Mouse (Mus musculus): ENCODE measurements around the gene Ap1m2. TPM values are rescaled to one million over a fixed set of nuclear protein-coding genes. Genes with fewer than 3 reads are reported as not detected.
"Not testable (repeated sequence)": the region's sequence is repeated elsewhere in the genome, so short reads cannot be mapped to it uniquely, and the experiment has no call there.

Ap1m2 gene
- polyA plus RNA-seq, 1 experiment = not detected

DNA sequence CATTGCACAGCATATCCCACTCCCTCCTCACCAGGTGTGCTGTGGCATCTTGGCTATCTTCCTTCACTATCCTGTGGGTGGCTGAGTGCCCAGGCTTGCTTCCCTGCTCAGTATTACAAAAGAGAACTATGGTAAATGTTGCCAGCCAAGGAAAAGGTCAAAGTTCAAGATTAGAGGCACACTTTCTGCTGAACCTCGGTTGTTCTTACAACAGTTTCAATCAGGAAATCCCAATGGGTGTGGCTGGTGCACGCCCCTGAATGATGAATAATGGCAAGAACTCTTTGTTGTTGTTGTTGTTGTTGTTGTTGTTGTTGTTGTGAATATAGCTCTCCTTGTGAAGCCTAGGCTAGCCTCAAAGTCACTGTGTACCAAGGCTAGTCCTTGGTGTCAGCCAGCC, 50.3 kb downstream of the Ap1m2 start:
- no peak overlapping the region for H3ac ChIP-seq (ENCODE audit: control insufficient read depth, insufficient read length, low read depth)
- H3K79me3 ChIP-seq (ENCODE audit: low read depth) = peaks cover 2% of the 10 kb centered on the region
- H3K27me3 ChIP-seq (ENCODE audit: control insufficient read depth, insufficient read depth, insufficient read length) = no peaks in the 10 kb centered on the region
- H3K4me3 ChIP-seq (ENCODE audit: insufficient read depth, poor library complexity, severe bottlenecking) = no peak overlapping the region
- TF ChIP-seq MAX (IDR thresholded peaks at IDR 0.05) = no peak
- TF ChIP-seq CEBPB (IDR thresholded peaks at IDR 0.05; ENCODE audit: low read depth) = no peak
- TF ChIP-seq CTCF (IDR thresholded peaks at IDR 0.05; ENCODE audit: control insufficient read depth, insufficient read depth, insufficient read length) = no peak
- TF ChIP-seq FOSL1 (IDR thresholded peaks at IDR 0.05; ENCODE audit: insufficient read depth, low read length, poor library complexity, severe bottlenecking) = no peak
- no peak for TF ChIP-seq USF1 (IDR thresholded peaks at IDR 0.05; ENCODE audit: low read depth)
- TF ChIP-seq MYOG (IDR thresholded peaks at IDR 0.05; ENCODE audit: control insufficient read depth, extremely low read depth, insufficient read length) = no peak
- no peak for TF ChIP-seq MYOD1 (IDR thresholded peaks at IDR 0.05; ENCODE audit: control insufficient read depth, insufficient read length, low read depth)
- H3K36me3 ChIP-seq (ENCODE audit: control insufficient read depth, insufficient read depth) = no peaks in the 10 kb centered on the region
- peaks cover 14% of the 10 kb centered on the region for H3K79me2 ChIP-seq (ENCODE audit: control insufficient read depth, insufficient read depth)

DNA sequence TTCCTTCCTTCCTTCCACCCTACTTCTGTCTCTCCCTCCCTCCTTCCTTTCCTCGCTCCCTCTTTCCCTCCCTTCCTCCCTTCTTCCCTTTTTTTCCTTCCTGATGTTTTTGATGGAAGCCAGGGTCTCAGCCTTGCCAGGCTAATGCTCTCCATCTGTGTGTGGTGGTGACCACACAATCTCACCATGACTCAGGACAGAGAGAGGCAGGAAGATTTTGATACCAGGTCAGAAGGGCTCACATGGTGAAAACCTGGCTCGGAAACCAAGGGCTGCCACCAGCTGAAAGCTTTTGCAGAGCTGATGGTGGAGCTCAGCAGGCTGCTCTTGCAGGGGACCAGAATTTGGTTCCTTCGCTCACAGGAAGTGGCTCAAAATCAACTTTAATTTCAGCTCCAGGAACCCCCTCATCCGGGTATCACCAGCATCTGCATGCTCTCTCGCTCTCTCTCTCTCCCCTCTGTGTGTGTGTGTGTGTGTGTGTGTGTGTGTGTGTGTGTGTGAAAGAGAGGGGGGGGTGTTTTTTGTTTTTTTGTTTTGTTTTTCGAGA, 51.6 kb downstream of the Ap1m2 start:
- no peak overlapping the region for H3ac ChIP-seq (ENCODE audit: control insufficient read depth, insufficient read length, low read depth)
- no peaks in the 10 kb centered on the region for H3K27me3 ChIP-seq (ENCODE audit: control insufficient read depth, insufficient read depth, insufficient read length)
- no peaks in the 10 kb centered on the region for H3K36me3 ChIP-seq (ENCODE audit: control insufficient read depth, insufficient read depth)
- no peak for TF ChIP-seq USF1 (IDR thresholded peaks at IDR 0.05; ENCODE audit: low read depth)
- TF ChIP-seq CTCF (IDR thresholded peaks at IDR 0.05; ENCODE audit: control insufficient read depth, insufficient read depth, insufficient read length) = no peak
- TF ChIP-seq CEBPB (IDR thresholded peaks at IDR 0.05; ENCODE audit: low read depth) = no peak
- no peak for TF ChIP-seq MYOG (IDR thresholded peaks at IDR 0.05; ENCODE audit: control insufficient read depth, extremely low read depth, insufficient read length)
- TF ChIP-seq FOSL1 (IDR thresholded peaks at IDR 0.05; ENCODE audit: insufficient read depth, low read length, poor library complexity, severe bottlenecking) = no peak
- no peak for TF ChIP-seq MAX (IDR thresholded peaks at IDR 0.05)
- no peak for TF ChIP-seq MYOD1 (IDR thresholded peaks at IDR 0.05; ENCODE audit: control insufficient read depth, insufficient read length, low read depth)
- H3K4me3 ChIP-seq (ENCODE audit: insufficient read depth, poor library complexity, severe bottlenecking) = no peak overlapping the region
- peaks cover 3% of the 10 kb centered on the region for H3K79me2 ChIP-seq (ENCODE audit: control insufficient read depth, insufficient read depth)
- H3K79me3 ChIP-seq (ENCODE audit: low read depth) = peaks cover under 1% of the 10 kb centered on the region

DNA sequence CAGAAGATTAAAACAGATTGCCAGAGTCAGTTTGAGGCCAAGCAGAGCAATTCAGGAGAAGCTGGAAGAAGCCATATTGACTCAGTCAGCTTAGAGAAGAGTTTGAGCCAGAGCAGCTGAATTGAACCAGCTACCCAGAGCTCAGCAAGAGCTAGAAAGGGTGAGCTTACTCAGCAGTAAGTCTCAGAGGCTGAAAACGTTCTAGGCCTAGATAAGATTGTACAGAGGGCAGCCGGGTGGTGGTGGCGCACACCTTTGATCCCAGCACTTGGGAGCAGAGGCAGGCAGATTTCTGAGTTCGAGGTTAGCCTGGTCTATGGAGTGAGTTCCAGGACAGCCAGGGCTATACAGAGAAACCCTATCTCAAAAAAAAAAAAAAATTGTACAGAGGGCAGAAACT, 55.8 kb downstream of the Ap1m2 start:
- H3ac ChIP-seq (ENCODE audit: control insufficient read depth, insufficient read length, low read depth); H3K79me2 ChIP-seq (ENCODE audit: control insufficient read depth, insufficient read depth); H3K36me3 ChIP-seq (ENCODE audit: control insufficient read depth, insufficient read depth); H3K4me3 ChIP-seq (ENCODE audit: insufficient read depth, poor library complexity, severe bottlenecking); H3K27me3 ChIP-seq (ENCODE audit: control insufficient read depth, insufficient read depth, insufficient read length); H3K79me3 ChIP-seq (ENCODE audit: low read depth): not testable (repeated sequence)

- Histone ChIP-seq H3K79me3 (ENCODE audit: low read depth) (no peaks in the 10 kb centered on the region), H3K36me3 (ENCODE audit: control insufficient read depth, insufficient read depth) (no peaks in the 10 kb centered on the region), H3K79me2 (ENCODE audit: control insufficient read depth, insufficient read depth) (no peaks in the 10 kb centered on the region), H3K4me3 (ENCODE audit: insufficient read depth, poor library complexity, severe bottlenecking) (no peak overlapping the region), H3ac (ENCODE audit: control insufficient read depth, insufficient read length, low read depth) (no peak overlapping the region), H3K27me3 (ENCODE audit: control insufficient read depth, insufficient read depth, insufficient read length) (peaks cover 16% of the 10 kb centered on the region)
- TF ChIP-seq USF1 (IDR thresholded peaks at IDR 0.05; ENCODE audit: low read depth) (no peak), MAX (IDR thresholded peaks at IDR 0.05) (no peak), MYOD1 (IDR thresholded peaks at IDR 0.05; ENCODE audit: control insufficient read depth, insufficient read length, low read depth) (no peak), CEBPB (IDR thresholded peaks at IDR 0.05; ENCODE audit: low read depth) (no peak), FOSL1 (IDR thresholded peaks at IDR 0.05; ENCODE audit: insufficient read depth, low read length, poor library complexity, severe bottlenecking) (no peak), MYOG (IDR thresholded peaks at IDR 0.05; ENCODE audit: control insufficient read depth, extremely low read depth, insufficient read length) (no peak), CTCF (IDR thresholded peaks at IDR 0.05; ENCODE audit: control insufficient read depth, insufficient read depth, insufficient read length) (no peak)
Observed at GRCm38 (mm10) chr9:21254690-21255089, 57.4 kb downstream of the Ap1m2 start.

DNA sequence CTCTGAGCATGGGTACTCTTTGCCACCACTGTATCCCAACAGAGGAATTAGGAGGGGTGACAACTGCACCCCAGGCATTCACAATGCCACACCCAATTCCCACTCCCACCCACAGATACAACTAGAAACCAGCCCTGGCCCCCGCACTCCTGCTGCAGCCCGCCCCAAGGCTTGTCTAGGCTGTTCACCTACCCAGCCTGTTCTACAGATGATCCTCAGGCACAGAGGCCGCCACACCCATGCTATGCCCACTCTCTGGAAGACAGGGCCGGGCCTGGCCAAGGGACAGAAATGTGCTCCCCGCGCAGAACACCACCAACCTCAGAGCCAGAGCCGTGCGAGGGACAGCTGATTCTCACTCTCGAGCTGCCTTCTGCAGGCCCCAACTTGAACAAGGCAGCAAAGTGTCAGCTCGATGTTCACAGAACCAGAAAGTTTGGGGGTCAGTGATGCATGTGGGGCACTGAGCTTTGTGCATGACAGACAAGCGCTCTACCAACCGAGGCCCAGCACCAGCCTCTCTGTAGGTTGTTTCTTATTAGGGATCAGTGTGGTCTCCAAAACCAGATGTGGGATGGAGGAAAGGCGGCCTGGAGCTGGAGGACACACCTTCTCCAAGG, 60.9 kb downstream of the Ap1m2 start:
- Histone ChIP-seq H3K79me3 (ENCODE audit: low read depth) (no peaks in the 10 kb centered on the region), H3K4me3 (ENCODE audit: insufficient read depth, poor library complexity, severe bottlenecking) (no peak overlapping the region), H3K36me3 (ENCODE audit: control insufficient read depth, insufficient read depth) (no peaks in the 10 kb centered on the region), H3ac (ENCODE audit: control insufficient read depth, insufficient read length, low read depth) (no peak overlapping the region), H3K27me3 (ENCODE audit: control insufficient read depth, insufficient read depth, insufficient read length) (peaks cover 28% of the 10 kb centered on the region), H3K79me2 (ENCODE audit: control insufficient read depth, insufficient read depth) (no peaks in the 10 kb centered on the region)
- TF ChIP-seq MAX (IDR thresholded peaks at IDR 0.05) (no peak), CTCF (IDR thresholded peaks at IDR 0.05; ENCODE audit: control insufficient read depth, insufficient read depth, insufficient read length) (no peak), USF1 (IDR thresholded peaks at IDR 0.05; ENCODE audit: low read depth) (no peak), MYOD1 (IDR thresholded peaks at IDR 0.05; ENCODE audit: control insufficient read depth, insufficient read length, low read depth) (no peak), MYOG (IDR thresholded peaks at IDR 0.05; ENCODE audit: control insufficient read depth, extremely low read depth, insufficient read length) (no peak), CEBPB (IDR thresholded peaks at IDR 0.05; ENCODE audit: low read depth) (no peak), FOSL1 (IDR thresholded peaks at IDR 0.05; ENCODE audit: insufficient read depth, low read length, poor library complexity, severe bottlenecking) (no peak)

DNA sequence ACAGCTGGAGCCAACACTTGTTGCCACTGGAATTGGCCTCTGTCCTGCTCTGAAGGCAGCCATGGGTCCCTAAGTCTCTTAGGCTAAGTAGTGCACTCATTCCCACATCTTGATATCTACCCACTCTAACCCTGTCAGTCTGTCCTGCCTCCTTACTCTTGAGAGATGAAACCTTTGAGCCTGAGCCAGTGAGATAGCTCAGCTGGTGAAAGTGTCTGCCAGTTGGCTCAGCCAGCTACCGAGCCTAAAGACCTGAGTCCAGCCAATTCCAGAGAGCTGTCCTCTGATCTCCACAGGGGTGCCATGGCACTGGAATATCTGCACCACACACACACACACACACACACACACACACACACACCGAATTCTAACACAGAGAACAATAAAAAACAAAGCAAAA, 61.6 kb downstream of the Ap1m2 start:
- Histone ChIP-seq H3K4me3 (ENCODE audit: insufficient read depth, poor library complexity, severe bottlenecking) (no peak overlapping the region), H3K36me3 (ENCODE audit: control insufficient read depth, insufficient read depth) (no peaks in the 10 kb centered on the region), H3ac (ENCODE audit: control insufficient read depth, insufficient read length, low read depth) (no peak overlapping the region), H3K27me3 (ENCODE audit: control insufficient read depth, insufficient read depth, insufficient read length) (peaks cover 29% of the 10 kb centered on the region), H3K79me2 (ENCODE audit: control insufficient read depth, insufficient read depth) (no peaks in the 10 kb centered on the region), H3K79me3 (ENCODE audit: low read depth) (no peaks in the 10 kb centered on the region)
- no peak for TF ChIP-seq USF1 (IDR thresholded peaks at IDR 0.05; ENCODE audit: low read depth)
- no peak for TF ChIP-seq MYOG (IDR thresholded peaks at IDR 0.05; ENCODE audit: control insufficient read depth, extremely low read depth, insufficient read length)
- TF ChIP-seq MAX (IDR thresholded peaks at IDR 0.05) = no peak
- no peak for TF ChIP-seq CTCF (IDR thresholded peaks at IDR 0.05; ENCODE audit: control insufficient read depth, insufficient read depth, insufficient read length)
- no peak for TF ChIP-seq CEBPB (IDR thresholded peaks at IDR 0.05; ENCODE audit: low read depth)
- TF ChIP-seq MYOD1 (IDR thresholded peaks at IDR 0.05; ENCODE audit: control insufficient read depth, insufficient read length, low read depth) = no peak
- no peak for TF ChIP-seq FOSL1 (IDR thresholded peaks at IDR 0.05; ENCODE audit: insufficient read depth, low read length, poor library complexity, severe bottlenecking)
